Mouse (Mus musculus) midbrain, embryonic 14.5 days (tissue): ENCODE measurements around the gene Inpp4b. TPM values are rescaled to one million over a fixed set of nuclear protein-coding genes. Genes with fewer than 3 reads are reported as not detected.

ENCODE experiments used
- ATAC-seq: fragments of 200-750 bp; cut with Nextera tagmentation; 2 replicates; pipeline ENCODE4 v1.8.0; 2017; ENCODE audit warnings: moderate number of reproducible peaks, moderate library complexity; ENCODE audit not compliant: low FRiP score, low TSS enrichment
- DNase-seq: peaks from one replicate; pipeline ENCODE4 v3.0.0-alpha.2; 2015
- H3K27ac ChIP-seq: fragments of 300-500 bp; sonication (generic); replicated peaks from 2 replicates; pipeline ENCODE4 v1.5.1; 2014; ENCODE audit warnings: mild to moderate bottlenecking, low read depth, low read length, moderate library complexity
- H3K27me3 ChIP-seq: fragments of 300-500 bp; sonication (generic); 2 replicates; pipeline ENCODE4 v1.6.1; 2014; ENCODE audit warnings: low read length, control low read depth, mixed read lengths; ENCODE audit not compliant: control insufficient read depth, insufficient read depth
- H3K36me3 ChIP-seq: fragments of 300-500 bp; sonication (generic); 2 replicates; pipeline ENCODE4 v1.6.1; 2014; ENCODE audit warnings: low read length, control low read depth; ENCODE audit not compliant: control insufficient read depth, insufficient read depth
- H3K4me1 ChIP-seq: fragments of 300-500 bp; sonication (generic); 2 replicates; pipeline ENCODE4 v1.6.1; 2014; ENCODE audit warnings: mild to moderate bottlenecking, antibody characterized with exemption, low read length, control low read depth; ENCODE audit not compliant: control insufficient read depth, insufficient read depth
- H3K4me2 ChIP-seq: fragments of 300-500 bp; sonication (generic); 2 replicates; pipeline ENCODE4 v1.6.1; 2014; ENCODE audit warnings: mild to moderate bottlenecking, low read length, moderate library complexity
- H3K4me3 ChIP-seq: fragments of 300-500 bp; sonication (generic); replicated peaks from 2 replicates; pipeline ENCODE4 v1.5.1; 2014; ENCODE audit warnings: low read depth, low read length
- H3K9ac ChIP-seq: fragments of 300-500 bp; sonication (generic); replicated peaks from 2 replicates; pipeline ENCODE4 v1.6.1; 2014; ENCODE audit warnings: mild to moderate bottlenecking, low read length, moderate library complexity
- H3K9me3 ChIP-seq: fragments of 300-500 bp; sonication (generic); 2 replicates; pipeline ENCODE4 v1.6.1; 2016; ENCODE audit warnings: low read length, control low read depth, mixed read lengths; ENCODE audit not compliant: control insufficient read depth
- WGBS: fragments of 180-500 bp; shearing (Covaris S2); extraction: QIAGEN DNeasy Blood & Tissue Kit; methylation state at CpG from one replicate; pipeline ENCODE4 v1.1.7; 2014; 5-methylcytosine and 5-hydroxymethylcytosine counted together
- polyA plus RNA-seq: library from polyadenylated mRNA; unstranded; fragments of >200 nt; fragmentation: Nextera tagmentation; extraction: Ambion mirVana; gene quantifications from 2 replicates; pipeline ENCODE4 v1.2.1, GENCODE M21; 2014

Gene Inpp4b
- polyA plus RNA-seq, 1 experiment from 2014 or later = 8.1 TPM

GRCm38 (mm10) chr8:81485626-81486025 lies 143.3 kb downstream of the Inpp4b start:
- WGBS = 78% methylated on average over 1 of the region's 1 CpGs
- no peaks in the 10 kb centered on the region for H3K36me3 ChIP-seq
- no peak overlapping the region for H3K27ac ChIP-seq
- H3K9ac ChIP-seq = no peak overlapping the region
- no peaks in the 10 kb centered on the region for H3K9me3 ChIP-seq
- H3K4me3 ChIP-seq = no peak overlapping the region
- H3K4me1 ChIP-seq = no peaks in the 10 kb centered on the region
- DNase-seq (no peak), ATAC-seq (no peak)
- no peaks in the 10 kb centered on the region for H3K27me3 ChIP-seq
- H3K4me2 ChIP-seq = no peak overlapping the region

- Histone ChIP-seq H3K4me1 (no peaks in the 10 kb centered on the region), H3K9me3 (no peaks in the 10 kb centered on the region), H3K27ac (no peak overlapping the region), H3K4me2 (no peak overlapping the region), H3K27me3 (no peaks in the 10 kb centered on the region), H3K4me3 (no peak overlapping the region), H3K9ac (no peak overlapping the region), H3K36me3 (no peaks in the 10 kb centered on the region)
- ATAC-seq = no peak
- WGBS = 95% methylated on average over 2 of the region's 2 CpGs
- no peak for DNase-seq
These were observed 147.7 kb downstream of the Inpp4b start for GRCm38 (mm10) chr8:81489894-81490661.

GRCm38 (mm10) chr8:81491097-81491705 lies 148.8 kb downstream of the Inpp4b start:
- H3K9me3 ChIP-seq = no peaks in the 10 kb centered on the region
- H3K27ac ChIP-seq = no peak overlapping the region
- DNase-seq (no peak), ATAC-seq (no peak)
- no peak overlapping the region for H3K4me2 ChIP-seq
- no peaks in the 10 kb centered on the region for H3K27me3 ChIP-seq
- H3K4me3 ChIP-seq = no peak overlapping the region
- 78% methylated on average over 2 of the region's 2 CpGs for WGBS
- no peak overlapping the region for H3K9ac ChIP-seq
- no peaks in the 10 kb centered on the region for H3K36me3 ChIP-seq
- H3K4me1 ChIP-seq = no peaks in the 10 kb centered on the region

- no peaks in the 10 kb centered on the region for H3K4me1 ChIP-seq
- H3K9ac ChIP-seq = no peak overlapping the region
- H3K4me3 ChIP-seq = no peak overlapping the region
- H3K27ac ChIP-seq = no peak overlapping the region
- no peaks in the 10 kb centered on the region for H3K36me3 ChIP-seq
- no peak overlapping the region for H3K4me2 ChIP-seq
- no peaks in the 10 kb centered on the region for H3K9me3 ChIP-seq
- DNase-seq (no peak), ATAC-seq (no peak)
- 70% methylated on average over 3 of the region's 3 CpGs for WGBS
- no peaks in the 10 kb centered on the region for H3K27me3 ChIP-seq
These were observed 149.4 kb downstream of the Inpp4b start for GRCm38 (mm10) chr8:81491706-81492204.

GRCm38 (mm10) chr8:81494823-81495222 lies 152.5 kb downstream of the Inpp4b start:
- H3K27ac ChIP-seq = no peak overlapping the region
- no peak for DNase-seq

GRCm38 (mm10) chr8:81497646-81498045 lies 155.3 kb downstream of the Inpp4b start:
- WGBS = 92% methylated on average over 2 of the region's 2 CpGs
- Histone ChIP-seq H3K4me1 (no peaks in the 10 kb centered on the region), H3K27ac (no peak overlapping the region), H3K9ac (no peak overlapping the region), H3K4me3 (no peak overlapping the region), H3K27me3 (no peaks in the 10 kb centered on the region), H3K4me2 (no peak overlapping the region), H3K36me3 (no peaks in the 10 kb centered on the region), H3K9me3 (no peaks in the 10 kb centered on the region)
- DNase-seq (no peak), ATAC-seq (no peak)

More at GRCm38 (mm10) chr8:81494823-81495222, 152.5 kb downstream of the Inpp4b start:
- 95% methylated on average over 2 of the region's 2 CpGs for WGBS
- Histone ChIP-seq H3K36me3 (no peaks in the 10 kb centered on the region), H3K9ac (no peak overlapping the region), H3K4me1 (no peaks in the 10 kb centered on the region), H3K9me3 (no peaks in the 10 kb centered on the region), H3K4me3 (no peak overlapping the region), H3K4me2 (no peak overlapping the region), H3K27me3 (no peaks in the 10 kb centered on the region)
- no peak for ATAC-seq

- 93% methylated on average over 2 of the region's 2 CpGs for WGBS
- Histone ChIP-seq H3K9me3 (no peaks in the 10 kb centered on the region), H3K27me3 (no peaks in the 10 kb centered on the region), H3K4me1 (no peaks in the 10 kb centered on the region), H3K36me3 (no peaks in the 10 kb centered on the region), H3K4me3 (no peak overlapping the region), H3K9ac (no peak overlapping the region), H3K27ac (no peak overlapping the region), H3K4me2 (no peak overlapping the region)
- no peak for DNase-seq
- ATAC-seq = no peak
These were observed 159.9 kb downstream of the Inpp4b start for GRCm38 (mm10) chr8:81502216-81502615.

GRCm38 (mm10) chr8:81502982-81503381 lies 160.6 kb downstream of the Inpp4b start:
- no peak for ATAC-seq
- Histone ChIP-seq H3K4me3 (no peak overlapping the region), H3K9me3 (no peaks in the 10 kb centered on the region), H3K9ac (no peak overlapping the region), H3K36me3 (no peaks in the 10 kb centered on the region), H3K4me2 (no peak overlapping the region), H3K4me1 (no peaks in the 10 kb centered on the region), H3K27me3 (no peaks in the 10 kb centered on the region), H3K27ac (no peak overlapping the region)
- no peak for DNase-seq
- WGBS = 90% methylated on average over 2 of the region's 2 CpGs

- Histone ChIP-seq H3K4me1 (no peaks in the 10 kb centered on the region), H3K27ac (no peak overlapping the region), H3K9me3 (no peaks in the 10 kb centered on the region), H3K36me3 (no peaks in the 10 kb centered on the region), H3K4me2 (no peak overlapping the region), H3K27me3 (no peaks in the 10 kb centered on the region), H3K4me3 (no peak overlapping the region), H3K9ac (no peak overlapping the region)
- DNase-seq = no peak
- no peak for ATAC-seq
These were observed 170.5 kb downstream of the Inpp4b start for GRCm38 (mm10) chr8:81512826-81513225.
